Mouse (Mus musculus) erythroblast, adult 5-6 weeks (primary cell): ENCODE measurements around the gene Mettl5. TPM values are rescaled to one million over a fixed set of nuclear protein-coding genes. Genes with fewer than 3 reads are reported as not detected.

Experiments
- ATAC-seq: replicated peaks from 2 replicates; pipeline ENCODE4 v1.8.0; 2016; ENCODE audit warnings: moderate number of reproducible peaks, mild to moderate bottlenecking, moderate TSS enrichment, inconsistent platforms; ENCODE audit not compliant: poor library complexity, low FRiP score, severe bottlenecking
- total RNA-seq, 2 experiments: library from RNA; stranded (forward) in 1 of 2; stranded (reverse) in 1 of 2; fragments of 150-400 nt in 1 of 2; fragments of 200-764, 138-1000 nt in 1 of 2; gene quantifications; 2 replicates each; pipeline versions ENCODE4 v1.2.3 to v1.2.4; 2015 to 2017; ENCODE audit warnings: low replicate concordance in 2 of 2

Mettl5 gene
- total RNA-seq, 2 experiments from 2014 or later = 33.3 to 34.0 TPM

- peak; percentile 68 for ATAC-seq
These were observed 24.4 kb downstream of the Mettl5 start for GRCm38 (mm10) chr2:69860972-69861452.

GRCm38 (mm10) chr2:69857882-69858281 is 27.5 kb downstream of the Mettl5 start:
- no peak for ATAC-seq

GRCm38 (mm10) chr2:69856392-69856791 is 29.0 kb downstream of the Mettl5 start:
- no peak for ATAC-seq

- peak; percentile 74 for ATAC-seq
These were observed 33.9 kb downstream of the Mettl5 start for GRCm38 (mm10) chr2:69851427-69852058.

DNA sequence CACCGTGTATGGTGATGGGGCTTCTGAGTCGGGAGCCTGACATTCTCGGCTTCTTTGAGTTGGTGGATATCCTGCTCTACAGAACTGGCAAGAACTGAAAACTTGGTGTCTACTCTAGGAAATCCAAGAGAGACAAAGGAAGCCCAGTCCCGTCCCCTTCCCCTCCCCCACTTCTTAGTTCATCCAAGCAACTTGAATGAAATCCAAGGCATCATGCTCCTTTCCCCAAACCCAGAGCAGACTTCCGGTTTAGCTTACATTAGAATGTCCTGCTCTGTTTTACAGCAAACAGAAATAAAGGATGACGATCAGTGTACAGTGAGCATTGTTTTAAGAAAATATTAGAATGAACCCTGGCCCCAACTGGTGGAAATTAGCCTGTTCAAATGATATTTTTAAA is 36.2 kb downstream of the Mettl5 start:
- no peak for ATAC-seq

GRCm38 (mm10) chr2:69840261-69840660 is 45.2 kb downstream of the Mettl5 start:
- ATAC-seq = no peak

DNA sequence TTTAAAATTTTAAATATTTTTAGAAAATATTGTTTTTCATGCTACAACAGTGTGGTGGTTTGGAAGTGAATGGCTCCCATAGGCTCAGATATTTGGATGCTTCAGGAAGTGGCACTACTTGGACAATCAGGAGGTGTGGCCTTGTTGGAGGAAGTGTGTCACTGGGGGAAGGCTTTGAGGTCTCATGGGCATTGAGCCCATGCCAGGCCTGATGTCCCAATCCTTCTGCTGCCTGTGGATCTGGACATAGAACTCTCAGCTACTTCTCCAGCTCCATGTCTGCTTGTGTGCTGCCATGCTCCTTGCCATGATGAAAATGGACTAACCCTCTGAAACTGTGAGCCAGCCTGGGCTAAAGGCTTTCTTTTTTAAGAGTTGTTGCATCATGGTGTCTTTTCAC is 46.7 kb downstream of the Mettl5 start:
- no peak for ATAC-seq

- peak; percentile 89 for ATAC-seq
These were observed 47.4 kb downstream of the Mettl5 start for GRCm38 (mm10) chr2:69837996-69838395.

DNA sequence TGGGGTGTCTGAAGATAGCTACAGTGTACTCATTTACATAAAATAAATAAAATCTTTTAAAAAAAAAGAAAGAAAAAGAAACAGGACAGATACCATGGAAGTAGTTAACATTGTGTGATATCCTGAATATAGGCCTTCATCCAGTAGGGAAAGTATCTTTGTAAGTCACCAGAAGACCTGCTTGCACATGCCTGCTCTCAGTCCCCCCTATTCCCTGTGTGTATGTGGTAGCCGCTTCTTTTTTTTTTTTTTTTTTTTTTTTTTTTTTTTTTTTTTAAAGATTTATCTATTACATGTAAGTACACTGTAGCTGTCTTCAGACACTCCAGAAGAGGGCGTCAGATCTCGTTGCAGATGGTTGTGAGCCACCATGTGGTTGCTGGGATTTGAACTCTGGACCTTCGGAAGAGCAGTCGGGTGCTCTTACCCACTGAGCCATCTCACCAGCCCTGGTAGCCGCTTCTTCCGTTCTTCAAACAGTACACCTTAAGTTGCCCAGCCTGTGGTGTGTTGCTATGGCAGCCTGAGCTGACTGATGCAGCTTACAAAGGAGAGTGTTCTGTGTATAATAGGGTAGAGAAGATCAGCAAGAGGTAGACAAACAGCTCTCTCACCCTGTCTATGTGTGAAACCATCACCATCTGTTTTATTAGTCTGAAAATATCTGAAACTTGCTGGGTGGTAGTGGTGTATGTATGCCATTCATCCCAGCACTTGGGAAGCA is 48.0 kb downstream of the Mettl5 start:
- ATAC-seq = peak; percentile 26; the same call in 1 of the 2 replicates

- no peak; the same call in 1 of the 2 replicates for ATAC-seq
These were observed 55.3 kb downstream of the Mettl5 start for GRCm38 (mm10) chr2:69830116-69830515.

DNA sequence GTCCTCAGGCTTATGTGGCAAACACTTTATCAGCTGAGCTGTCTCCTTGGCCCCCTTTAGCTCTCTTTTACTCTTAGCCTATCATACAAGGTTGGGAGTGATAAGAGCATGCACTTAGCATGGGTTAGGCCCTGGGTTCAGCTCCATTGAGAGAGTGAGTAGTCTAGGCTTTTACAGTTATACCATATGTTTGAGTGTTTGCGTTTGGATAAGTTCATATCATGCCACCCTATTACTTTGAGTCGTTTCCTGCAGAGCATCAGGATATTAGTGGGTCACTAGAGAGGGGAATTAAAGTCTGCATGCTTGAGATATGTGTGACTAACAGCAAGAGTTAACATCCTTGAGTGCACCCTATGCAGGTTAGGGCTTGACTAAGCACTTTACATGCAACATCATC is 55.7 kb downstream of the Mettl5 start:
- no peak for ATAC-seq

GRCm38 (mm10) chr2:69828031-69828430 is 57.4 kb downstream of the Mettl5 start:
- ATAC-seq = no peak

DNA sequence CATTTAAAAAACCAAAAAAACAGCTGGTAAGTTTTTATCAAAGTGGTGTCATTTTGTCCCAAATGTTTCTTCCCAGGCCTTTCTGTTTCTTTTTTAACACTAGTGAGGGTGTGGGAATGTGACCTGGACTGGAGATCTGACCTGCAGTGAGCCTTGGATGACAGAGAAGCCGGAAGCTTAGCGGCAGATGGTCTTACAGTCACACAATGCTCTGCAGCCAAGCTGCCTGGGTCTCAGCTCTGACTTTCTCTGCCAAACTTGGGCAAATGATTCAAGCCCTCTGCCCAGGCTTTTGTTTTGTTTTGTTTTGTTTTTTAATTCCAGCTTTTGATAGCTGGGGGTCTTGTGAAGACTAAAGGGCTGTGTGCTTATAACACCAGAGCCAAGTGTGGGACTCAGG is 59.0 kb downstream of the Mettl5 start:
- ATAC-seq = no peak

DNA sequence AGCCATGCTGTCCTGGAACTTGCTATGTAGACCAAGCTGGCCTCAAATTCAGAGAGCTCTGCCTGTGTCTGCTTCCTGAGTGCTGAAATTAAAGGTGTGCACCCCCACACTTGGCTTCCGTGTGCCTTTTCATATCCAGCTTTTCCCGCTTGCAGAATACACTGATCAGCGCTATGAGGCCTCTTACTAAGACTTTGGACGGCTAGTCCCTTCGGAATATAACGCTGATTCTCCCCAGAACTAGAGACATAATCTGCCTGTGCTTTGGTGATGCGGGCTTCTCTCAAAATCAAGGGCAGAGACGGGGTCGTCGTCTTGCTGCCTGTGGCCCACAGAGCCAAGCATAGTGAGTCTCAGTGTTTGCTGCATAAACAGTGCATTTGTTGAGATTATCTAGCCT is 59.5 kb downstream of the Mettl5 start:
- no peak for ATAC-seq

- ATAC-seq = peak; percentile 51; the same call in 1 of the 2 replicates
These were observed 62.2 kb downstream of the Mettl5 start for GRCm38 (mm10) chr2:69823129-69823677.

DNA sequence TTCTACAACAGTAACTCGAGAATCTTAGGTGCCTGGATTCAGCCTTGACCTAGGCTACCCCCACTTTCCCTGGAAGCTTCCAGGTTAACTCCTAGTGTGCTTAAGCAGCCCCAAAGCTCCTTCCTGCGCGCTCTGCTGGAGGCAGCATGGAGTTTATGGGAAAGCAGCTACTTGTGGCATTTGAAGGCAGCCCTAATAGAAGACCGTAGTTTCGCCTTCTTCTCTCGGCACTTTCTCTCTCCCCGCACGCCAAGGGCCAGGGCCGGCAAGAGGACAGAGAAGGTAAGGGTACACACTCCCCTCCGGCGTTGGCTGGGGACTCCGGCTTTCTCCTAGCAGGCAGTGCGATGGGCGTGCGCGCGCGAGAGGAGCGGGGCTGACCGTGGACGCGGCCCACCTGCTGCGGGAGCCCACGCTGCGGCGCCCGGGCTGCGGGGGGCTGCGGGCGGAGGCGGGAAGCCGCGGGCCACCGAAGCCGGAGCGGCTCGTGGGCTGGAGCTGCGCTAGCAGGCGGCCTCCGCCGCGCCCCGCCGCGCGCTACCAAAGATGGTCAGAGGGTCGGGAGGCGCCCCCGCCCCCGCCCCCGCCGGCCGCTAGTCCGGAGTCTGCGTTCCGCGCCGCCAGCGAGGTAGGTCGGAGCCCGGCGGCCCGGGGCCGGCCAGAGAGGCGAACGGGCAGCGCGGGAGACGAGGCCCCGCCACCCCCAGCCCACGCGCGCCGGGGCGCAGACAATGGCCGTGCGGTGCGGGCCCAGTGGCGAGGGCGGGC is 62.9 kb downstream of the Mettl5 start:
- ATAC-seq = peak; percentile 48

DNA sequence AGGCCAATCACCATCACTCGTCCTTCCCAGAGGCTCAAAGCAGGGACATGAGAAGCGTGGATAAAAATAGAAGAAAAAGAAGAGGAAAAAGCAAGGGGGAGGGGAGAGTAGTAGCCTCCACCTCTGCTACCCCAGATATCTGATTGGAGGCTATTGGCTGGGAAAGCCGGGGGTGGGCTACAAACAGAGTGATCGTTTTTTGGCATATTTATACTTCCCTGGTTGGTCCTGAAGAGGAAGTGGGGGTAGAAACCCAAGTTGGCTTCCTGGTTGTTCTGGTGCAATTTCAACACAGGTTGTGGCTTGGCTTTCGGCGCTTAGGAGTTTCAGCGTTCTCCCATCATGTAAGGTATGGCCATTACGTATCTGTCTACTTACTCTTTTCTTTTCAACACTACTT is 63.7 kb downstream of the Mettl5 start, which contains the start of gene Klhl23:
Gene Klhl23 (plus strand): TSS at position 234 of the 400 bp plus-strand sequence.
- ATAC-seq = 0 out of 2 replicates have a peak, but pooled peaks have one; percentile 14
